Mouse (Mus musculus) urinary bladder, postnatal 14 days (tissue): Measurements from ENCODE around the gene Map7.

ENCODE experiments used
- DNase-seq: peaks from one replicate; pipeline ENCODE4 v3.0.0; 2021; ENCODE audit warnings: low spot score

Gene Map7

DNA sequence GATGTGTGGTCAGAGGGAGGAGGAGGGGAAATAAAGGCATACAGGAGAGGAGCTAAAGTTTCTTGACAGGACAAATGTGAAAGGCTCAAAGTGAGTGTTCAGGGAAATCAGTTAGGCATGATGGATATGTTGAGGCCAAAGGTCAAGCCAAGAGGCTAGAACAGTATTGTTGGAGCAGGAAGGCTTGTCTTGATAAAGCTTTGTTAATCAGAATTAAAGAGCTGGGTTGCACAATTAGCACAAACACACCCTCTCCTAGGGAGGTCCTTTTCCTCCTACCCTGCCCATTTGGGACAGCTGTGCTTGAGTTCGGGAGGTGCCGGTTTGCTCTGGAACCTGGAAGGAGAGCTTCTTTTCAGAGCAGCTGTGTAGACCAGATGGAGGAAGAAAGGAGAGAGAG is 5.2 kb downstream of the Map7 start:
- no peak for DNase-seq

DNA sequence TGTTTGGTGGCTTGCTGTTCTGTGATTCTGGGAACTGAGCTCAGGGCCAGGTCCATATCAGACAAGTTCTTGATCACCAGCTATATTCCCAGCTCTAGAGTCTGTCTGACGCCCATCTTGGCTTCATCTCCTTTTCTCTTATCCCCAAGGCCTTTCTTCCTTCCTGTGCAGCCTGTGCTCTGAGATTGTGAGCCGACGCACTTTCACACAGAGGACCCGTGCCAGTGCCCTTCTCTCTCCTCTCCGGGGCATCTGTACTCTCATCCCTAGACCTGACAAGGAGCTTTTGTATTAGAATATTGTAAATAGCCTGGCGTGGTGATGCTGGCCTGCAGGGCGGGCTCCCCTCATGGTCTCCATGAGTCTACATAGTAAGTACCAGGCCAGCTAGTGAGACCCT is 7.1 kb downstream of the Map7 start:
- DNase-seq: no peak

DNA sequence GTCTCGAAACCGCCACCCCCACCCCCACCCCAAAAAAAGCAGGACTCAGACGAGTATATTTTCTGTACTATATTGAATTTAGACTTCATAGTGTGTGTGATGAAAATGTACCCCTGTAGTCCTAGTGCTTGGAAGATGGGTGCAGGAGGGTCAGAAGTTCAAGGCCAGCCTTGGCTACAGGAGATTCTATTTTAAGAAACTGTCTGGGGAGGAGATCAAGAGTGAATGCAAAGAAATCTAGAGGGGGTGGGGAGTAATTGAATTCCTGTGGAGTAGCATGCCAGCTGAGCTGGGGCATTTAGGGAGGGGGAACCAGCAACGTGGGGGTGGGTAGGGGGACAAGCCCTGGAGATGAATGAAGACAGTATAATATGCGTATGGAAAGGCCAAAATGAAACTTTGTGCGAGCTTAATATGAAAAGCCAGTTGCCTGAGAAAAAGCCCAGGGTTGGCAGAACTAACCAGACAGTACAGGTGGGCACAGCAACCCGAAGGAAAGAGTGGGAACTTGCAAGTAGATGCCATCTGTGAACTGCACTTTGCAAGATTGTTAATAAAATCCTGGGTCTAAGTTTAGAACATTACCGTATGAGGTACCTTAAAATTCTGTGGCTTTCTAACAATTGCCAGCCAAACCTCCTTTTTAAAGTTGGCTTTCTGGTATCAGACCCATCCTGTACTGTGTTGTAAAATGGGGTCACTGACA is 8.9 kb downstream of the Map7 start:
- no peak for DNase-seq

DNA sequence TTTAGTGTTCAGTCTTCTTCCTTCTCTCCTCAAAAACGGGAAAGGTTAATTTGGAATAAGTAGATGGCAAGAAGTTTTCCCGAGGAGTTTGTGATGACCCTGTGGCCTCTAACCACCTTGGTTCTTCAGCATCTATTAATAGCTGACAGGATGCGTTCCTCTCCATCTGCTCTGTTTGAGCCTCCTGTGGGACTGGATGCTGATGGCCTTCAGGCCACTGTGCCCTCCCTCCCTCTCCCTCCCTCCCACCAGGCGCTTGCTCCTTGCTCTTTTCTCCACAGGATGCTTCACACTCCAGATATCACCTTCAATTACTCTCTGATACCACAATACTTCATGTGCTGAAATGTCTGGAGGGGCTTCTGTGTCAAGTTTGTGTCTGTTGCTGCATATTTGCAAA is 10.5 kb downstream of the Map7 start:
- DNase-seq: no peak

DNA sequence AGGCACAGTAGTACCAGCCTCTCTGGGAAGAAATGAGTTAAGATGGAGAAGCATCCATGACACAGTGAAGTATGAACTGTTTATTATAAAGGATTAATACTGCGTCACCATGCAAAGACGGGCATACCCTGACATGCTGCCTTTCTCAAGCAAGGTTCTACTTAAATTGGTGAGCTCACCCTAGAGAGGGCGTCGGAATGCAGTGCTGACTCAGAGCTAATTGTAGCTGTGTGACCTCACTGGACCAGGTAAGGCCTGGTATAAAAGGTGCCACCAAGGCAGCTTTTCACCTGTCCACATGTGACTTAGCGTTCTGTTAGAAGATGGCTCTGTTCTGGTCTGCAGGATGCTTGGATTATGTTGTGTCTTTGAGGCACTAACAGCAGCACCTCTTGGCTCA is 11.0 kb downstream of the Map7 start:
- no peak for DNase-seq

DNA sequence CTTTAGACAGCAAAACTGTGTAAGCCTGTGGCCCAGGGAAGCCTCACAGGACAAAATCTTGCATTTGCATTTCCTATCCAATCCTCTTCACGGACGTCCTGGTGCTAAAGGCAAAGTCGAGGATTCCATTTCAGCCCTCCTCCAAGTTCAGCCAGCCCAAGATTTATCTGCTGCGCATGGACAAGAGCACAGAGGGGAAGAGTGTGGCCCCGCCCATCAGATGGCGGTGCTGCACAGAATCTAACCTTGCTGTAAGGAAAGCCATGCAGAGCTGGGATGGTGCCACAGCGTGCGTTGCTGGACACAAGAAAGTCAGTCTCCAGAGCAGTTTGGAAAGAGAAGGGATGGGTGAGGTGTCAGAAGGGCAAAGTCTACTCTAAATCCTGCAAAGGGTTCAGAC is 12.6 kb downstream of the Map7 start:
- DNase-seq: no peak

DNA sequence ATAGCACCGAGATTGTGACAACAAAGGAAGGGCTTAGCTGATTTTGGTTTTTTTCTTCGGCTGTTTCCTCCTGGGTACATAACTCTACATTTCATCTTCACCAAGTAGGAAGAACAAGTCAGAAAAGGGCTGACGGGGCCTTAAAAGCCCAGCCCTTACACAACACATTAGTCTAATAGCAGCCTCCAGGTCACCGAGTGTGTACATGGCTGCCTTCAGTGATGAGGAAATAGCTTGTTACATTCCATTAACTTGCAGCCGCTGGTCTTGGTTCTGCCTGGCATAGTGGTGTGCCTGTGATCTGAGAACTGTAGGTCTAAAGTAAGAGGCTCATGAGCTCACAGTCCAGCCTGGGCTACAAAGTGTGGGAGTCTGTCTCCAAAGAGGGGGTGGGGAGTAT is 16.5 kb downstream of the Map7 start:
- DNase-seq: no peak

DNA sequence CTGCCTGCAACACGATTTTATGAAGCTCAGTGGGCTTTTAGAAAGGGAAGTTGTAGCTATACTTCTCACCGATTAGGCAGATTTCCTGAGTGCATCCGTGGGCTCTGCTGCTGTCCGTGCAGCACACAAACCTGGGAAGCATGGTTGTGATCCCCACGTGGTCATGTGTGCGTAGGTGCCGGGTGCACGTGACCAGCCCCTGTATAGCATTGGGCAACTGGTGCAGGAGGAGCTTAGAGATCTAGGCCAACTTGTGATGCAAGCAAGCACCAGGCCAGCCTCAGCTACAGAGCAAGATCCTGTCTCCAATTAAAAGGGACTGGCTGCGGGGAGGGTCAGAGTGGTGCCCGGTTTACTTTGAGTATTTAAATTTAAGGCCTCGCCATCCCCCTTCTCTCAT is 18.5 kb downstream of the Map7 start:
- DNase-seq: no peak

DNA sequence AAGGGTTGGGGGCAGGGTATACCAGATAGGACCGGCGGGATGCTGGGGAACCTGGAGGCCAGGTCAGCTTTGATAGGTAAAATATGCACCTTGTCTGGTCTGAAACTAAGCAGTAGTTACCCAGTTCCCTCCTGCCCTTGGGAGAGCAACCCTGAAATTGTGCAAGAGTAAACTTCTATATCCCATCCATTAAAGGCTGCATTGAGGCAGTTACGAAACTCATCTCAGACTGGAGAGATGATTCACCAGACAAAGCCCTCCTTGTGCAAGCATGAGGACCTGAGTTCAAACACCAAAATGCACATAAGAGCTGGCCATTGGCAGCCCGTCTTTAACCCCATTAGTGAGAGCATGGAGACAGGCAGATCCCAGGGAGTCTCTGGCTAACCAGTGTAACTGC is 19.2 kb downstream of the Map7 start:
- no peak for DNase-seq

DNA sequence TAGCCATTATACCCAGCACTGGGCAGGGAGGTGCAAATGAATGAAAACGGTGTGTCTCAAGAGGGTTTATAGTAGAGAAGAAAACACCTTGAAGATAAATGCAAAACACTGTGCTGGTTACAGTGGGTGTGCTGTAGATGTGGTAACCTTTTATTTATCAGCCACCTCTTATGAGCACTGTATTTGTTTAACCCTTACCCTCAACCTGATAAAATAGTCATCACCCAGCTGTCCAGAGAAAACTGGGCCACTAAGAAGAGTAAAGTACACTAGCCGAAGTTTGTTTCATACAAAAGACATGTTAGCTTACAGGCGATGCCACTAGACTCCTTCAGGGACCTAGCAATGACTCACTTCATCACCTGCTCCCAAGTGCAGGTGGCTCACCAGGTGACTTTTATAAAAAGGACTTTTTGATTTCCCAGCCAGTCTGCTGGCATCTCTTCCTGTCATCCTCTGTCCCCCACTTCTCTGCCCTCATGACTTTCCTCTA is 21.0 kb downstream of the Map7 start:
- no peak for DNase-seq

DNA sequence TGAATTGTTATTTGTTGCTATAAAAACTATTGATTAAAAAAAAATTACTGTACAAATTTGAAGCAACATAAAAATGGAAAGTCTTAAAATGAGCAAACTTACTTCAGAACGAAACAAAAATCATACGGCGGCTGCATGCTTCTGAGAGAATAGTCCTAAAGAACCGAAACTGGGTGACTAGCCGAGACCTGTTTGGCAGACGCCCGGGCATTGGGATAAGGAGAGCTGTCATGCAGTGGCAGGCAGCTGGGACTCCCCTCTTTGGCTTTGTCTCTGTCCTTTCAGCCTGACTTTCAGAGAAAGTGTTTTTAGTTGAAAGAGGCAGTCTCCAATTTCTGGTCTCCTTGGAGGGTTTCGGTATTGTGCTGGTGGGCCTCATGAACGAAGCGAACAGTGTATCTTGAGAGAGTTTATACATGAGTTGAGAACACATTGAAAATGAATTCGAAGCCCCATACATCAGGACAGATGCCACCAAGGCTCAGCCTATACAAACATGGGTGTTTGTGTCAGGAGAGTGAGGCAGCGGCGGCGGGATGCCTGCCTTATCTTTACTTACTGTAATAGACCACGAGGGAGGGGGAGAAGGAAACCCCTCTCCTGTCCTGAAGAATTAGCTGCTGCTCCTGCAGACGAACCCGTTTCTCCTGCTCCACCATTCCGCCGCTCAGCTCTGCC is 21.8 kb downstream of the Map7 start:
- DNase-seq: peak; percentile 73

DNA sequence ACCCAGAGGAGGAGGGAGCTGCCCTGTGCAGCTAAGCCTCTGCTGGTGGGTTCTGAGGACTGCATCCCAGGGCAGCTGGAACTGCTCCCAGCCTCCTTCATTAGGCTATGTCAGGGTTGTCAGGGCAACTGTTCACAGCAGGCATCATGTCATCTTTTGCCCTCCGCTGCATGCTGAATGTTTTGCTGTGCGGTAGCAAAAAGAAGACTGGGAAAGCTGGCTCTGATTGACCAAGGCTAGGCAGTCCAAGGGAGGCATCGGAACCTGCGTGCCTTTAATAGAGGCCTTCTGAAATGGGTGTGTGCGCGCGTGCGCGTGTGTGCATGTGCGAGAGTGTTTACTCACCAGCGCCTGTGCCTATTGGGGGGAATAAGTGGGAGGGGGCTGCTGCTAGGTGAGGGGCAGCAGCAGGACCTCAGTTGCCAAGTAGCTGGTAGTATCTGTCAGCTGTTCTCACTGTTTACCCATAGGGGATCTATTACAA is 22.4 kb downstream of the Map7 start:
- no peak for DNase-seq

DNA sequence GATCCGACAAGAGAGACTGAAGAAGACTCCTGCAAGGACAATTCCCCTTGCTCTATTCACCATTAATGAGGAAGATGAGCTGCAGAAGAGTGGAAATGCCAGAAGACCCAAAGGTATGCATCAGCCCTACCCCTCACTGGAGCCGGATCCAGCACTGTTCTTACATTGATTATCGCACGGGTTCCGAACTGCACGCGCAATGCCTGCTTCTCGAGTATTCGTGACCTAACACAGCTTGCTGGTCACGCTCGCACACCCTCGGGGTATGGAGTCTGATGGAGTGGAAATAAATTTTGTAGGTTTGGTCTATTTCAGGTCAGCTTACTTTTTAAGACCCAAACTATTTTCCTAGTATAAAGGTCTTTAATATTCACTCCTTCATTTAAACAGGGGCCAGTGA is 22.9 kb downstream of the Map7 start:
- no peak for DNase-seq

DNA sequence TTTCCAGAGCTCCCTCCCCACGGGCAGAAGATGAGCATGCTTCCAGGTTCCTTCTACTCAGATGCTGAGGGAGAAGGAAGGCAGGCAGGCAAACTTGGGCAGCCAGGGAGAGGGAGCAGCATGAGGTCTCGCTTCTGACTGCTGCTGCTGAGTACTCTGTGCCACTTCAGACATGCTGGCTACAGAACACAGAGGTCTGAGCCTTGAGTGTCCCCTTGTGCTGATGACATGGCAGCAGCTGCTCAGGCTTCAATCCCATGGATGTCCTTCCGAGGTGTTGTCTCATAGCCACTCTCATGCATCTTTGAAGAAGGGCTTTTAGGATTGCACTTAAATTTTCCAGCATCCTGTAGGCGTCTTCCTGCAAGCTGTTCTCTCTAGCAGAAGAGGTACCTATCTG is 23.5 kb downstream of the Map7 start:
- no peak for DNase-seq

DNA sequence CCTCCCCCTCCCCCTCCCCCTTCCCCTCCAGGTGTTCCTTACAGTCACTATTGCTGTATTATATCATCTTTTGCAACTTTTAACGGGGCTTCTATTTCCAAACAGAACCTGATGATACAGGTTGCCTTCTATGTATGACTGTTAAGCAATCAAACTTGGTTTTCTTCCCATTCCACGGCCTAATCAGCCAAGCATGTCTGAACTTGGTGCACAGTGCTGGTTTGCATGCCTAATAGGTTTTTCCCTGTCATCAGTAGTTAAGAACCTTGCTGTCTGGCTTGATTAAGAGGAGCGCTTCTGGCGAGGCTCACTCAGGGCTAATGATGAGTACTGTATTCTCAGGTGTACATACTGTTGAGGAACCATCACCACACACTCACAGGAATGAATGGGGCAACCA is 25.5 kb downstream of the Map7 start:
- DNase-seq: peak; percentile 31

DNA sequence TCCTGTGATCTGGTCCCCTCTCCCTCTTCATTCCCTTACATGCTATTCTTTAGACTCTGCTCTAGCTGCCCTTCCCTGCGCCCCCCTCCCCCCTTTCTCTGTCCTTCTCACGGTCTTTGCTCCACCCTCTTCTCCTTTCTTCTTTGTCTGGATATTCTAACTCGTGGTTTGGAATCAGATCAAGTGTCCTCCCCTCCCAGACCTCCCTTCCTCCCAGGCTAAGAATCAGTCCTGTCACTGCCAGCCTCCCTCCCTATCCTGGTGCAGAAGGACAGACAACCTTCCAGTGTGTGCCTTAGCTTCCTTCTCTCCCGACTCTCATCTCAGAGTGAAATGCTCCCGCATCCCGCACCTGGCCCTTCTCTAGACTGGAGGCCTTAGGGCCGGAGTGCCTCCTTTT is 27.8 kb downstream of the Map7 start:
- DNase-seq: no peak

DNA sequence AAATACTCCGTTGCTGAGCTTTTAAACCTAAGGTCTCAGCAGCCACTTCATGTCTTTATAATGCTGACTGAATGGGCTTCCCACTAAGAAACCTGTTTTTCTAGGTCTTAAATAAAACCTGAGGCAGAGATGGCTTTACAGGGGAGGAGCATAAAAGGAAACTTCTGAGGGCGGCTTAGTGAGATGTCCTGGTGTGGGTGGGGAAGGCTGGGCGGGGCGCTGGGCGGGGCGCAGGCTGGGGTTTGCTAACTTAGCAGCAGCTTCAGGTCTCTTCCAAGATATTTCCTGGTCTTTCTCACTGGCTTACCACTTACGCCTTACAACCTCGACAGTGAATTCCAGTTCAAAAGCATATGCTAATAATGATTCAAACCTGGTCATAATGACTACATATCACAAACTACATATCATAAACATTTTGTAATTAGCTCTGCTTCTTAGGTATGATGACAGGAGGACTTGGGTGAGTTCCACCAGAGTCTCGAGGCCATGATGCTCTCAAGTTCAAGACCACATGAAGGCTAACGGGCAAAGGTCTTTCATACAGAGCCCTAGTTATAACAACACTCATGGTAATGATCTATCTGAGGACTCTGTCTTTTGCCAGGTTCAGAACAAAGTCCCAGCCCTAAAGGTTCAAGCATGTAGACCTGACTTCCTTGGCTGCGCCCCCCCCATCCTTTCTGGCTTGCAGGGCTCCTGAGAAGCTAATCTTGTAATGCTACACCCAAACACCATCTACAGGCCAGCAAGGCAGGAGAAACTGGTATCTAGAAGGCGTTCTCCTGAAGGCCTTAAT is 30.7 kb downstream of the Map7 start:
- peak; percentile 59 for DNase-seq

DNA sequence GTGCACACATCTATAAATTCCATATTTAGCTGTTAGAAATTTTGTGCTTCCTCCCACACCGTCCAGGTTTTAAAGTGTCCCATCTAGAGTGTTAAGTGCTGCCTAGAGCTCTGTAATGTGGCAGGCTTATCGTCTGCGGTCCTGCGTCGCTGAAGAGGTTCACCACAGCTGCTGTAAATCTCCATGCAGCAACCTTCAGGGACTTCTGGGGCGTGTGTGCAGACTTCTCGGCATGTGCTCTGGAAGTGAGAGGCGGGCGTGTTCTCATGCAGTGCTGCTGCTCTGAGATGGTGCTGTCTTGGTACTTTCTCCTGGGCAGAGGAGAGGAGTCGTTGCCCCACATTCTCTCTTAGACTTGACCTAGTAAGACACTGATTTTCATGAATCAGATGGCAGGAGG is 32.9 kb downstream of the Map7 start:
- DNase-seq: no peak

DNA sequence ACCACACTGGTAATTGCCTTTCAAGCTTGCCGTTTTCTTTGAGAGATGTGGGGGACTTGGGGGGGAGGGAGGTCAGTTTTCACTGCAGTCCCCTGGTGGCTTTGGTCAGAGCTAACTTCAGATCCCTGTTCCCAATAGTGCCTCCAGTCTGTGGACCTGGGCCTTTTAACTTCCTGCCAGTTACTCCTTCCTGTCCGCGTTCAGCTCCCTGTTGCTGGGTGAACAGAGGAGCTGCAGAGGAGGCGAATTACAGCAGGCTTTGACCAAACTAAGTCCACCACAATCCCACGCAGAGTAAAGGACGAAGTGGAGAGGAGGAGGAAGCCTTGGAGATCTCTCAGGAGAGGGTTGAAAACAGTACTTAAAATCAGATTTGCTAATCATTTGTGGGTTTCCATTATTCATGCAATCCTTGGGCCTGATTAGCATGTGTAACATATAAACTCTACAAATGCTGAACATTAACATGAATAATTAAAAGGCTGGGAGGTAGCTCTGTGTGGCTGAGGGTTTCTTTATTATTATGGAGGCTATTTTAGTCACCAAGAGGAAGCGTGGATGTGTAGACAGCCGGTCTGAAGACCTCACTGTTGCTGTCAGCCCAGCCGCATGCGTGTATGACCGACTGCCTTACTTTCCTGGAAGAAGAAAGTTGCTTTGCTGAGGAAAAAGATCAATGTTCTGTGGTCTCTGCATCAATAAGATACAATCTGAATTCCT is 33.6 kb downstream of the Map7 start:
- no peak for DNase-seq

DNA sequence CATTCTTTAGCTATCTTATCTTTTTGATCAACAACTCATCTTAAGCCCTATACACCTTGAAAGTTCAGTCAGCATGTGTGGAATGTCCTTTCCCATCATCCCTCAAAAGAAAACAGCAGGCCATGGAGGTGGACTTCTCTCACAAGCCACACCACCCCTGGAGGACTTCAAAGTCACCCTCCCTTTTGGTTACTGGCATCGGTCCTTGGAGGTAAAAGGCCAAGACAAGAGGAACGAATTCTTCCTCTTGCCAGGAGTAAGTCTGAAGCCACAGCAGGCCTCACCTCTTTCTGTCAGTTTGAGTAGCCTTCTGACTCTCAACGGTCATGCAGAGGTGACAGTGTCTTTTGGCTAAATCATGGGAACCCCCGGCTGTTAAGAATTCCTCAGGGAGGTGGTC is 36.1 kb downstream of the Map7 start:
- no peak for DNase-seq

DNA sequence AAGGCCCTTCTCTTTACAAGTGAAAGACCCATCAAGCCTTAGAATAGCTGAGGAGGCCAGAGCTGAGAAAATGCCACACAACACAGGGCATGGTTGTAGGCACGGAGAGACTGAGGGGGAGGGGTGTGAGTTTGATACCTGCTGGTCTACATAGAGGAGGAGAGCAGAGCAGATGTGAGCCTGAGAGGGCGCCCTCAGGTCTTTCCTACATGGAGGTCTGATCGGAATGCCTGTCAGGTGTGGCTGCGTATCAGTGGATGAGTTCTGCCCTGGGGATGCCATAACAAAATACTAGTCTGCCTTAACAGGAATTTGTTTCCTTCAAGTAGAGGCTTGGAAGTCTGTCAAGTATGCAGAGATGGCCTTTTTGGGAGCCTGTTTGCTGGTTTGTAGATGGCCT is 37.0 kb downstream of the Map7 start:
- no peak for DNase-seq

DNA sequence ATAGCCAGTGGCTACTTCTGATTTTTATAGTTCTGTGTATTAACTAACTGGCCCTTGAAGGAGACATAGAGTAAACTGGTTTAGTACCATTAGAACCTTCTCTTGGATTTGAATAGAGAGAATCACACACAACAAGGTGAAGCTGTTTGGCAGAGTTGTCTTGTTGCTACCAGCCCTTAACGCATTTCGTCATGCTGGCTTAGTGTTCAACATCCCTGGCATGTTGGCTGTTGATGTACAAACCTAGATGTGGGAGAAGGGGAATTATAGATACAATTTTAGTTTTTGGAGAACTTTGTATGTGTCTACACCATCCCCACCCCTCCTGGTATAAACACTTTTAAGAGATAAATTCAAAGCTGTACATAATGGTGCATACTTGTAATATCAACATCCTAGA is 37.5 kb downstream of the Map7 start:
- DNase-seq: no peak
